Mouse (Mus musculus) ES-CJ7 (cell line): ENCODE measurements around the gene Zdhhc11.
"Not testable (repeated sequence)": the region's sequence is repeated elsewhere in the genome, so short reads cannot be mapped to it uniquely, and the experiment has no call there.

Source experiments
- DNase-seq: peaks from one replicate; pipeline ENCODE4 v3.0.0; 2011; ENCODE audit warnings: low read depth, low spot score

Zdhhc11 gene

DNA sequence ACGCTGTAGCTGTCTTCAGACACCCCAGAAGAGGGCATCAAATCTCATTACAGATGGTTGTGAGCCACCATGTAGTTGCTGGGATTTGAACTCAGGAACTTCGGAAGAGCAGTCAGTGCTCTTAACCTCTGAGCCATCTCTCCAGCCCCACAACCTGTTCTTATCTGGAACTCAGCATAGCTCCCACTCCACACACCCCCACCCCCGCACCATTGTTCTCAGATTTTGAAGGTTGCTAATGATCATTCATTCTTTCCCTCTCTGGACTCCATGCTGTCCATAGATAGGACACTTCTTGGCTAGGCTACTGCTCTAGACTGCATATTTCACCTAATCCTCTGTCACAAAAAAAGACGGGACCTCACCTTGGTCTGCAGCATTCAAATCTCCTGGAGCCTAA is 43.2 kb downstream of the Zdhhc11 start:
- DNase-seq, result not testable (repeated sequence)

DNA sequence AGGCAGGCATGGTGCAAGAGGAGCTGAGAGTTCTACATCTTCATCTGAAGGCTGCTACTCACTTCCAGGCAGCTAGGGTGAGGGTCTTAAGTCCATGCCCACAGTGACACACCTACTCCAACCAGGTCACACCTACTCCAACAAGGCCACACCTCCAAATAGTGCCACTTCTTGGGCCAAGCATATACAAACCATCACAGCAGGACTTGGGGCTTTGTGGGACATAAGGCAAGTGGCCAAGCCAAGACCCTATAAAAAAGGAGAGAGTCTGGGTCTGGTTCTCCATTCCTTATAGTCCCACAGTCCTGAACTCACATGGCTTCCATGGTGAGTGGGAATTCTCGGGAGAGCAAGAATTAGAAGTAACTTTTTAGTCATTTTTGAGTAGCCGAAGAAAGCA is 44.6 kb downstream of the Zdhhc11 start:
- not testable (repeated sequence) for DNase-seq

DNA sequence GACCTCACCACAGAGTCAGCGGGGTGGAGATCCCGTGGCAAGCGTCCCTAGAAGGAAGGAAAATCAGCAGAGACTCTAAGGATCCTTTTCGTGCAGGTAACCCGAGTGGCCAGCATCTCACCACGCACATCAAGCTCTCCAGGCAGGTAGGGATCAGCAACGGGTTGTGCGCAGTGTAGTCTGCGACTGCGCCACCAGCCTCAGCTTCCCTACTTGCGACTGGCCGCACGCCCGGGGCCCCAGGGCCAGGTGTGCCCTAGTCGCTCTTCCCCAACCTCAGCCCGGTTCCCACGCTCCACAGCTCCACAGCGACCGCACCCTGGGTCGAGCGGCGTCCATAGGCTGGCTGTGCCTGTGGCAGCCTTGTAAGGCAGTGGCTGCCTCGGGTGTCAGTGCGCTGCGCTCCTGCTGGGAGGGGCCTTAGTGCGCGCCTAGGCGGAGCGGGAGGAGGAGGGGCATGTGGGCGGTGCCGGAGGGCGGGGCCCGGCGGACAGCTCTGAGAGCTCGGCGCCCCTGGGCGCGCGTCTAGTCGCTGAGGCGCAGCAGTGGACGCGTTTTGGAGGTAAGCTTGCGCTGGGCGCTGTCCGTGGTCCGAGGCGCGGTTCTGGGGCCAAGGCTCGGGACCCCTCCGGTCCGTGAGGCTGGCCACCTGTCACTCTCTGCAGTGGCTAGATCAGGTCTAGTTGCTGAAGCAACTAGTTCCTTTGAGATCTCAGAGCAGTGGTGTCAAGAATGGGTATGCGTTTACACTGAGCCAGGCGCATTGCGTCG is 45.5 kb downstream of the Zdhhc11 start, which contains the start of gene Tppp:
Gene Tppp, plus strand, starts transcription at position 460 of the 771 bp plus-strand sequence.
- DNase-seq, result peak; percentile 89

DNA sequence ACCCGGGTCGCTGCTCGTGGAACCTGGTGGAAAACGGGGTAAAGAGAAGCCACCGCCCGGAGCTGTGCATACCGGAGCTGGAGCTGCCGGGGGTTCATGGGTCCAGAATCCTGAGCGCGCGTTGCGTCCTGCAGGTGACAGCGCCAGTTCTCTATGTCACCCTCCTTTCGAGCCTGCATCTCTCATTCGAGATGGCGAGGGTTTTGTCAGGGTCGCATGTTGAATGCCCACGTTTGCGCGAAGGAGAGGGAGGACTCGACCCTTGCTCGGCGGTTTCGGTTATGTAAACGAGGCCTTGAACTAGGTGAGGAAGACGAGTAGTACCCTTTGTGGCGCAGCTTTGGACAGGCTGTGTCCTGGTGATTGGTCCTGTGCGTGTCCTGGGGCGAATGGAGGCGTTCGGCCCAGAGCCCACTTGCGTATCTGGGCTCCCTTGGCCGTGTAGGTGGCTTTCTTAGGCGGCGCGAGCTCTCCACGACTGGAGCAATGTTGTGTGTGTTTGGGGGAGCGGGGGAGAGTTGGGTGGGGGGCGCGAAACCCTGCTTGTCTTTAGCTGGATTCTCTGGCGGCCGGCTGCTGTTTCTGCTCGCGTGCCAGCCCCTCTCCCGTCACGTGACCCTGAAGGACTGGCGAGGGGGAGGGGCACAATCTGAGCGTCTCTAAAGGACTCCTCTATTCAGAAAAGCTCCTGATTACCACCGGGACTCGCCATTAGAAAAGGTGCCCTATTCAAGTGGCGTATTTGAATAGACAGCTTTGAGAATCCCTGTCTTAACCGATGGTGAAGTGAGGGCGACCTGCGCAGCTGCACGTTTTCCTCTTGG is 46.4 kb downstream of the Zdhhc11 start:
- DNase-seq, result peak; percentile 56

DNA sequence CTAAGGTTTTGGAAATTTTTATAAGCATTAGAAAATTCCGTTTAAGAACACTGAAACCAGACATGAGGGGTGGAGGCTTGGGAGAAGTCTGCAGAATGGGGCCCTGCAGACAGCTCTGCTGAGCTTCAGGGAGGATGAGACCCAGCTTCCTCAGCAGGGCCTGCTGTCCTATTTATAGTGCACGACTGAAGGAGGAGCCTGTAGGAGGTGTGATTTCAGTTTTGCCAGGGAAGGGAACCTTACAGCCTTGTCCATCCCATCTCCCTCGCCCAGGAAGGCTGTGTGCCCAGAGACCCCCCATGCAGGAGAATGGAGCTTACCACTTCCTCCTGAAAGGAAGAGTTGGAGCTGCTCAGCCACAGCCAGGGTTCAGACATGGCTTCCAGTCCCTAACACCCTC is 47.0 kb downstream of the Zdhhc11 start:
- no peak for DNase-seq

DNA sequence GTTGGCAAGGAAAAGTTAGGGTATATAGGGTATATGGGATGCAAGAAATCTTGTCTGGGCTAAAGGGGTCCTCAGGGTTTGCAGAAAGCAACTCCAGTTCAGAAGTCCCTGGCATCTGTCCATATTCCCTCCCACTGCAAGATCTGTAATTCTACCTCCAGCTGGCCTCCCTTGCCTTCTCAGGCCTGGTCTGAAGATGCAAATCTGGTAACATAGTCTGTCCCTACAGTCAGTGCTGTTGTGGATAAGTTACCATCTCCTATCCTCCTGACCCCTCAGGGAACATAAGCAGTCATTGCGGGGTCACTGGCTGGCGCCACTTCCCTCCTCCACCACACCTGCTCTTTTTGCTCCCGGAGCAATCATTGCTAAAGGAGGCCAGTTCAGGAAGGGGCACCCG is 52.3 kb downstream of the Zdhhc11 start:
- no peak for DNase-seq

DNA sequence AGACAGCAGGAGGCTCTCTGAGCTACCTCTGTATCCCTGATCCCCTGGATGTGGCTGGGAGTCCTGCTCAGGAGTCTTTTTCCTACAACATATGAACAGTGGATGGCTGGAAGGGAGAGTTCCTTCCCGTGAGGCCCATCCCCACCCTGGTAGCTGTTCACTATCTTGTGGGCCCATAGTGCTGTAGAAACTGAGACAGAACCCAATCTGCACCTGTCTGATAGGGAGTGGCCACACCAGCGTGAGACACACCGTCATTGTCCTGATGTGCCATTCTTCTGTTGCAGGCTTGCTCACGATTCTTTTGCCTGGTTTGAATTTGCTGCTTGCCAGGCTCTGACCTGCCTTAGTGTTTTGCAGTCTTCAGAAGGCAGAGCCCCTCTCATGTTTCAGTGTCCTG is 53.8 kb downstream of the Zdhhc11 start:
- no peak for DNase-seq

DNA sequence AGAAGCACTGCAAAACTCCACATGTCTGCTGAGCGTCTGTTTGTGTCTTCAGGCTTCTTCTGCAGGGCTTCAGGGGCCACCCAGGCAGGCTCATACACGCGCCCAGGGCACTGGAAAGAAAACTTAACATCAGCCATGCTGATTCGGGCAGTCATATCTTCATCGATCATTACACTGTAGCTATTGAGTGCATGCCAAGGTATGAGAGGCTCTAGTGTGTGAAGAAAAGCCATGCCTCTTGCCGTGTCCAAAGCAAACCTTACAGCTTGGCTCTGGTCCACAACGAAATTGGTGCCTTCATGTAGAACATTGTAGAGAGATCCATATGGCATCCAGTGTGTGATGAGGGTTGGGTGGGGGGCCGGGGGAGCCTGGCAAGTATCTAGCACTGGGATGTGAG is 55.4 kb downstream of the Zdhhc11 start:
- not testable (repeated sequence) for DNase-seq

DNA sequence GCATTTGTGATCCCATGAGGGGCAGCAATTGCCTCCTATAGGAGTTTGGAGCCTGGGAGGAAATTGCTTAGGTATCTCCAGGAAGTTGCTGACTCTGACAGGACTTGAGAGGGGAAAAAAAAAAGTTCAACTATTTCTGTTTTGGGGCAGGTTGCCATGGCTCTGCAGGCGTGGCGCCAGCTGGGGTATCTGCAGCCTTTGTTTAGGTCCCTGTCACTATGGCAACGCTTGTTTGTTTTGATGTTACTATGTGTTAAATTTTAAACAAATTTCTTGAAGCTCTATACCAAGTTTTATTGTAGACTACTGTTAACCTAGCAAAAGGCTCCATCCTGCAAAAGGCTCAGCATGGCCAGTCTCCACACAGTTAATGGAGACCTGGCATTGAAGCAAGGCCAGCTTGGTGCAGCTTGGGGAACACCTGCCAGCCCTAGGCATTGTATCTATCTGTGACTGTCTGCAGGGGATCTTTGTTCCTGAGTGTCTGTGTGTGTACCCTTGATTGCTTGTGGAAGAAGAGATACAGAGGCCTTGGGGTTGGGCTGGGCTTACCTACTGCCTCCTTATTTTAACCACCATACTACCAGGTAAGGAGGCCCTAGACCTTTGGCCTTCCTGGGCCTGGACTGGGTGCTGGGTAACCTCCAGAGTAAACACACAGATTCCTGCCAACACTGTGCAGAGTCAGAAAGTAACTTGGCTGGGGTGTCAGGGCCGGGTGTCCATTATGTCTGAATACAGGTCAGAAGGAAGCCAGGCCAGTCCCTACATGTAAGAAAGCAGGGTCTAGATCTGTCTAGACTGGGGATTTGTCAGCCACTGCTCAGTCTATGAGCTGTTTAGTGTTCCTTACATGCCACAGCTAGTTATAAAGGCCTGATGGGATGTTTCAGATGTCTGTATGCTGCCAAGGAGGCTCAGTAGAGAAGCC is 61.8 kb downstream of the Zdhhc11 start:
- no peak for DNase-seq

DNA sequence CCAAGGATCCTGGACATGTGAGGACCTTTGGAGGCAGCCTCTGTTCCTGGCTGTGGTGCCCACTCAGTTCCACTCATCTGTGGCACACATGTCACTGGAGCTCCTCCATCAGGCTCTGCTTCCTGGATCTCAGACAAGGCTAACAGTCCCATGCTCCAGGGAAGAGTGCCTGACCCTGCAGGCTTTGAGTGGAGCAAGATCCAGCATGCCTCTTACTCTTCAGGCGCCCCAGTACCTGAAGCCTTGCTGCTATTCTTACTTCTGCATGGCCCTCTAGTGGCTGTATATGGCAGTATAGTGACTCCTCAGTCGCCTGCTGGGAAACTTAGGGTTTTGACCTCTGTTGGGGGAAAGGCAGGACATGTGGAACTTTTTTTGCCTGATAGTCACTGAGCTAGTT is 62.6 kb downstream of the Zdhhc11 start:
- DNase-seq, result peak; percentile 69

DNA sequence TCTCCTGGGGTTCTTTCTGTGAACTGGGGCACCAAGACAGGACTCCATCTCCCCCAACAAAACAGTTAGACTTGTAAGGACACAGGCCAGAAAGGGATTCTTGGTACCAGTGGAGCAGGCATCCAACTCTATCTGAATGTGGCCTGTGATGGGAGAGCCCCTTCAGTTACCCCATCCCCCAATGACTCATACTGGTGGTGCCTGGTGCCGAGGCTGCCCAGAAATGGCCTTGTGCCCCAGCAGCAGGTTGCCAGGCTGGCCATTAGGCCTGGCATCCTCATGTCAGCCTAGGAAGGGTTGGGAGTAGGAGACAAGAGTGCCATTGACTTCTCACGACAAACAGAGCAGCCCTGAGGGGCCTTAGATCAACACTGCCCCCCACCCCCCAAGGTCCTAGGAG is 64.5 kb downstream of the Zdhhc11 start:
- DNase-seq, result no peak

DNA sequence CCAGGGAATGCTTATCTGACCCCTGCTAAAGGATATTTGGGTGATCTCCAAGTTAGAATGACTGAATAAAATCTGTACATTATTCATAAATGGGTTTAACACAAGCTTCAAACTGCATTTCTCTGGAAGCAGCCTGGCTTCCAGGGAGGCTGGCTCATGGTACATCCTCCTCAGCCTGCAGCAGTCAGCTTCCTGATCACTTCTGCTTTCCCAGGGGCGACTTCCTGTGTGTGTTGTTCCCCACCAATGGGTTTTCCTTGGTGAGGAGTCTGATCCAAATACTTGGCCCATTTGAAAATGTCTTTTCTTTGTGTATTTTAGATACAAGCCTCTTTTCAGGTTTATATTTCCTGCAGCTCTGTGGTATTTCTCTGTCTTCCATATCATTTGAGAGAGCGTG is 65.4 kb downstream of the Zdhhc11 start:
- DNase-seq, result no peak

DNA sequence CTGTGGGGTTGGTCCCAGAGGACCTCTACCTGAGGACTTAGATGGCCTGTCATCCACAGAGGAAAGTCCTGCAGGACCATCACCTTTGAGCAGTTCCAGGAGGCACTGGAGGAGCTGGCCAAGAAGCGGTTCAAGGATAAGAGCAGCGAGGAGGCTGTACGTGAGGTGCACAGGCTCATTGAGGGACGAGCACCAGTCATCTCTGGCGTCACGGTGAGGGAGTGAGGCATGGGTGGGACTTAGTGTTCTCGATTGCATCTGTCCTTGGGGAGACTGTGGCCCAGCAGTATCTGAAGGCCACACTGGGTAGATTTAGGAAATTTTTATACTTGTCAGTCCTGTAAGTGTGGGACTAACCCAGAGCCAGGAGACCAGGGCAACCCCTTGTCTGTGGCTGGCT is 67.0 kb downstream of the Zdhhc11 start:
- no peak for DNase-seq

DNA sequence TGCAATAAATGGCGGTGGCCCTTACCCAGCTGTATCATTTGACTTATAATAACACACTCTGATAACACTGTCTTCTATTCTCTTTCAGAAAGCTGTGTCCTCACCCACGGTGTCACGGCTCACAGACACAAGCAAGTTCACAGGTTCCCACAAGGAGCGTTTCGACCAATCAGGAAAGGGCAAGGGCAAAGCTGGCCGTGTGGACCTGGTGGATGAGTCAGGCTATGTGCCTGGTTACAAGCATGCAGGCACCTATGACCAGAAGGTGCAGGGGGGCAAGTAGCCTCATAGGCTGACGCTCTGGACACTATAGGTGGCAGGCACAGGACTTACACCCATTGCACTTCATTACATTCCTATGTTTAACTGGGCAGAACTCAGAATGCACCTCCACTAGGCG is 67.5 kb downstream of the Zdhhc11 start:
- DNase-seq, result no peak

DNA sequence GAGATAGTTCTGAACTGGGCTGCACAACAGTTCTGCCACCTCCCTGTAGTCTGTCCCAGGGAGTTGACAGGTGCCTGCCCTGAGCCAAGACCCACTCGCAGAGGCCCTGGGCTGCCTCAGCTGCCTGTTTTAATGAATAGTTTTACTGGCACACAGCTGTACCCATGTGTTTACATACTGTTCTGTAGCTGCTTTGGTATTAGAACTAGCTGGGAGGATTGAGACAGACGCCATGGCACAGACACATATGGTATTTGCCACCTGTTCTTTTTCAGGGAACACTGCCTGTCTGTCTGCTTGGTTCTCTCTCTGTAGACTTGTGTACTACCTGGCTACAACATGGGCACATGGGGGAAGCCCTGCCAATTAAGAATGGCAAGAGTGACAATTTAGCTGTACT is 71.1 kb downstream of the Zdhhc11 start:
- no peak for DNase-seq

DNA sequence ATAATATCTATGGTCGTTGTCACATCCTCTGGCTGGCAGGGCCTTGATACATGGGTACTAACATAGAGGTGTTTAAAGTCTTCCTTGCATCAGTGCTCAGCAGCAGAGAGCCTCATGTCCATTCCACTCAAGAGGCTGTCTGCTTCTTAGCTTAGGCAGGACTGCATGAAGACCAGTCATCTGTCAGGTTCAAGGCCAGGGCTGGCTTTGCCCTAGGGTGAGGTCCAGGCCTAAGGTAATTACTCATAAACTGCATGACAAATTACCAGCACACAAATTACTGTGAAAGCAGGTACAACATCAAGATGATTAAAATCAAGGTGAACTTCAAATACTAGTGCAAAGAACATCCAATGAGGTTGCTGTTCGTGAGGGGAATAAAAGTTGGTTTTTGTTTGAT is 72.1 kb downstream of the Zdhhc11 start:
- DNase-seq, result no peak

DNA sequence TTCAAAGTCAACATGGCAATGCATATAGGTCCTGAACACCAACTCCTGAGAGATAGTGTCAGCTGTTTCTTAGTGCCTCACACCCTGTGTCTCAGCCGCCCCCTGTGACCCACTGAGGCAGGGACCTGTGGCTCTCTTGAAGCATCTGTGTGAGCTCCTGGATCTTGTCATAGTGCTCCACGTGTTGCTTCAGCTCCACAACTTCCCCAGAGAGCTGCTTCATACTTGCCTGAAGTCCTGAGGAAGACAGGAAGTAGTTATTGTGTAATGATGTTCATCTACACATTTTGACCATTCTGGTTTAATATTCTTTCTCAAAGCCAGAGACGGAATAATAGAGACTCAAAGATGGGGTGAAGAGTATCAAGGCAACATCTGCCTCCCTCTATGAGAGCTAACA is 76.3 kb downstream of the Zdhhc11 start:
- DNase-seq, result no peak
